Mouse (Mus musculus) lung, adult 10 weeks (tissue): ENCODE measurements around the gene Gdpd5. TPM values are rescaled to one million over a fixed set of nuclear protein-coding genes. Genes with fewer than 3 reads are reported as not detected.

Experiments
- polyA plus RNA-seq: library from polyadenylated mRNA; stranded (reverse); fragments of 350-450 nt; fragmentation: Illumina TruSeq; extraction: RNeasy Lipid Tissue Mini Kit (QIAGEN cat#74804); gene quantifications from one replicate; pipeline ENCODE4 v1.2.3, GENCODE M21; 2014; ENCODE audit warnings: low read depth, low replicate concordance; ENCODE audit not compliant: insufficient read depth

Gdpd5 gene
- polyA plus RNA-seq: 6.9 TPM

DNA sequence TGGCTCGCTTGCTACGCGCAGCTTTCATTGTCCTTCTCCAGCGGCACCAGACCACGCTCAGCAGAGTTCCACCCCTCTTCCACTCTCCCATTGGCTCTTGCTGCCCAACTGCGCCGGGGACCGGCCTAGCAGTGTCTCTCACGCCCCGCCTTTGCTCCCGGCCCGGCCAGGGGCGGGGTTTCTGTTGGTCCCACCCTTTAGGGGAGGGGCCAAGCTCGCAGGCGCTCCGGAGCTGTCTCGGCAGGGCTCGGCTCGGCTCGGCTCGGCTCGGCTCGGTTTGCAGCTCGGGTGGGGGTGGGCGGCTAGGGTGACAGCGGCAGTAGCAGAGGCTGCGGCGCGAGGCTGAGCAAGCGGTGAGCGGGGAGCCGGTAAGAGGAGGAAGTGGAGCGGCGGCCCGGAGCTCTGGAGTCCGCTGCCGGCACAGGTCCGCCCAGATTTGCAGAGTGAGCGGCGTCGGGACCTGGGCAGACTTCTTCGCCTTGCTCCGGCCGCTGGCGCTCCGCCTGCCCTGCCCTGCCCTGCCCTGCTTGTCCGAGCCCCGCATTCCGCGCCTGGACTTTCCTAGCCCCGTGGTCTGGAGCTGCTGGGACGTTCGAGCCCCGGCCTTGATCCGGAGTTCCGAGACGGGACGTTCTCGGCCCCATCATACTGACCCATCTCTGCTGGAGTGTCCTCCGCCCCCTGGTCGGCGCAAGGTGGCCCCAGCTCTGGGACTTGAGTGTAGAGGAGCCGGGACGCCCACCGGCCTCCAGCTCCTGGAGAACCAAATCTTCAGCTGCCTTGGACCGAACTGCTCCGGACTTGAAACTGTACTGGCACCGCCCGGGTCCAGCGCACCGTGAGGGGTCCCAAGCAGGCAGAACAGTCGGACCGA is at the start of gene Gdpd5:
Gene Gdpd5, plus strand, starts transcription at position 201 of the 874 bp plus-strand sequence.

DNA sequence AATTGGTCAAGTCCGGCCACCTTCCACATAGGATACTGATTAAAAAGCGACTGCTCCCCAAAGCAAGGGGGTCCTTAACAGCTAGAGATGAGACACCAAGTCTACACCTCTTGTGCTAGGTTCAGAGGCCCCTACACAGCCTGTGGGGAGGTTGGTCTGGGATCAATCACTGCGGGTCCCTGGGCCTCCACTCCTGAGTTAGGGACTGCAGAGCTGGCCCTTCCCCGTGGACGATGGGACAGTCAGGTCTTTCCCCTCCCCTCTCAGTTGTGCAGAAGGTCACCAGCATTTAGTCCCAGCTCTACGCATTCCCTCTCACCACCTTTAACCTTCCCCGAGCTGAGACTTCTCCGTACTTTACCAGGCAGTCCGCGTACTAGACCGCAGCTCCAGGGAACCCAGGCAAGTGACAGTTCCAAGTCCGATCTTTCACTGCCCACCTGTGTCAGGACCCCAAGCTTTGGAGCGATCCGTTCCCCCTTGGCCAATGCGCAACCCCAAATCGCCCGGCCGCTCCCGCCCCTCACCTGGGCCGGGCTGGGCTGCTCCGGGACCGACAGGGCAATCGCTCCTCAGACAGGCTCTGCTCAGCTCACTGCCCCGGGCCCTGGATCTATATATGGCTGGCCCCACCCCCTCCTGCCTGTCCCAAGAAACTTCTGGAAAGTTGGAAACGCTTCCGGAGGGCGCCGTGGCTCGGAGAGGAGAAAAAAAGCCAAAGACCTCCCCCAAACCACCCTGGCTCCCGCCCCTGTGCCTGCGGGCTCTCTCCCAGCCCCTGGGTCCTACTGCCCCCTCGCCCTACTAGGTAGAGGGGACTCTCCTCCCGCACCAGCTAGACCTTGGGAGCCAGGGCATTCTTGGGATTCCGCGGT is 28.5 kb upstream of the Gdpd5 start, which contains the start of gene Serpinh1:
Gene Serpinh1, minus strand, starts transcription at position 714 of the 875 bp plus-strand sequence.

GRCm38 (mm10) chr7:99465811-99466210 is 84.6 kb downstream of the Gdpd5 start, which contains the start of gene Klhl35:
Gene Klhl35, plus strand, starts transcription at chr7:99466004.

GRCm38 (mm10) chr7:99483271-99483923 is 102.2 kb downstream of the Gdpd5 start, which contains the start of gene Rps3:
Gene Rps3, minus strand, starts transcription at chr7:99483738.

Other genes with a start within 250 kb of the Gdpd5 start
- 12.0 TPM for gene Uvrag, start 240.3 kb upstream of the Gdpd5 start, polyA plus RNA-seq
- gene Dgat2, start 198.7 kb upstream of the Gdpd5 start, polyA plus RNA-seq: 21.1 TPM
- gene Mogat2, start 142.8 kb upstream of the Gdpd5 start, polyA plus RNA-seq: 0.13 TPM
- 19.8 TPM for gene Map6, start 114.0 kb upstream of the Gdpd5 start, polyA plus RNA-seq
- 219 TPM for gene Serpinh1, start 28.2 kb upstream of the Gdpd5 start, polyA plus RNA-seq
- gene Klhl35, start 84.6 kb downstream of the Gdpd5 start, polyA plus RNA-seq: 0.63 TPM
- 1,449 TPM for gene Rps3, start 102.3 kb downstream of the Gdpd5 start, polyA plus RNA-seq
- 48.7 TPM for gene Arrb1, start 154.1 kb downstream of the Gdpd5 start, polyA plus RNA-seq
- 1.6 TPM for gene Tpbgl, start 245.7 kb downstream of the Gdpd5 start, polyA plus RNA-seq